Mouse (Mus musculus) midbrain, embryonic 14.5 days (tissue): ENCODE measurements around the gene Rerg. TPM values are rescaled to one million over a fixed set of nuclear protein-coding genes. Genes with fewer than 3 reads are reported as not detected.

ENCODE experiments used
- ATAC-seq: fragments of 200-750 bp; cut with Nextera tagmentation; 2 replicates; pipeline ENCODE4 v1.8.0; 2017; ENCODE audit warnings: moderate number of reproducible peaks, moderate library complexity; ENCODE audit not compliant: low FRiP score, low TSS enrichment
- DNase-seq: peaks from one replicate; pipeline ENCODE4 v3.0.0-alpha.2; 2015
- H3K27ac ChIP-seq: fragments of 300-500 bp; sonication (generic); replicated peaks from 2 replicates; pipeline ENCODE4 v1.5.1; 2014; ENCODE audit warnings: mild to moderate bottlenecking, low read depth, low read length, moderate library complexity
- H3K27me3 ChIP-seq: fragments of 300-500 bp; sonication (generic); 2 replicates; pipeline ENCODE4 v1.6.1; 2014; ENCODE audit warnings: low read length, control low read depth, mixed read lengths; ENCODE audit not compliant: control insufficient read depth, insufficient read depth
- H3K36me3 ChIP-seq: fragments of 300-500 bp; sonication (generic); 2 replicates; pipeline ENCODE4 v1.6.1; 2014; ENCODE audit warnings: low read length, control low read depth; ENCODE audit not compliant: control insufficient read depth, insufficient read depth
- H3K4me1 ChIP-seq: fragments of 300-500 bp; sonication (generic); 2 replicates; pipeline ENCODE4 v1.6.1; 2014; ENCODE audit warnings: mild to moderate bottlenecking, antibody characterized with exemption, low read length, control low read depth; ENCODE audit not compliant: control insufficient read depth, insufficient read depth
- H3K4me2 ChIP-seq: fragments of 300-500 bp; sonication (generic); 2 replicates; pipeline ENCODE4 v1.6.1; 2014; ENCODE audit warnings: mild to moderate bottlenecking, low read length, moderate library complexity
- H3K4me3 ChIP-seq: fragments of 300-500 bp; sonication (generic); replicated peaks from 2 replicates; pipeline ENCODE4 v1.5.1; 2014; ENCODE audit warnings: low read depth, low read length
- H3K9ac ChIP-seq: fragments of 300-500 bp; sonication (generic); replicated peaks from 2 replicates; pipeline ENCODE4 v1.6.1; 2014; ENCODE audit warnings: mild to moderate bottlenecking, low read length, moderate library complexity
- H3K9me3 ChIP-seq: fragments of 300-500 bp; sonication (generic); 2 replicates; pipeline ENCODE4 v1.6.1; 2016; ENCODE audit warnings: low read length, control low read depth, mixed read lengths; ENCODE audit not compliant: control insufficient read depth
- WGBS: fragments of 180-500 bp; shearing (Covaris S2); extraction: QIAGEN DNeasy Blood & Tissue Kit; methylation state at CpG from one replicate; pipeline ENCODE4 v1.1.7; 2014; 5-methylcytosine and 5-hydroxymethylcytosine counted together
- polyA plus RNA-seq: library from polyadenylated mRNA; unstranded; fragments of >200 nt; fragmentation: Nextera tagmentation; extraction: Ambion mirVana; gene quantifications from 2 replicates; pipeline ENCODE4 v1.2.1, GENCODE M21; 2014

Rerg gene
- polyA plus RNA-seq, 1 experiment from 2014 or later = 5.9 TPM

- WGBS = 90% methylated on average over 14 of the region's 14 CpGs
- Histone ChIP-seq H3K9ac (no peak overlapping the region), H3K9me3 (no peaks in the 10 kb centered on the region), H3K4me3 (no peak overlapping the region), H3K27me3 (no peaks in the 10 kb centered on the region), H3K4me2 (no peak overlapping the region), H3K27ac (no peak overlapping the region), H3K36me3 (no peaks in the 10 kb centered on the region), H3K4me1 (0 out of 2 replicates have a peak, but pooled peaks cover 4% of the 10 kb centered on the region)
- DNase-seq = no peak
- no peak for ATAC-seq
Measured at GRCm38 (mm10) chr6:137064786-137065185, 105.5 kb downstream of the Rerg start.

- ATAC-seq (no peak; the same call in 1 of the 2 replicates), DNase-seq (peak; percentile 42)
- no peaks in the 10 kb centered on the region for H3K36me3 ChIP-seq
- no peaks in the 10 kb centered on the region for H3K27me3 ChIP-seq
- 0 out of 2 replicates have a peak, but pooled peaks cover 4% of the 10 kb centered on the region for H3K4me1 ChIP-seq
- H3K9me3 ChIP-seq = no peaks in the 10 kb centered on the region
- H3K4me2 ChIP-seq = no peak overlapping the region
- no peak overlapping the region for H3K9ac ChIP-seq
- no peak overlapping the region for H3K4me3 ChIP-seq
- no peak overlapping the region for H3K27ac ChIP-seq
- 72% methylated on average over 10 of the region's 10 CpGs for WGBS
Measured at GRCm38 (mm10) chr6:137063239-137063940, 106.9 kb downstream of the Rerg start.

- no peak overlapping the region for H3K27ac ChIP-seq
- no peaks in the 10 kb centered on the region for H3K36me3 ChIP-seq
- no peaks in the 10 kb centered on the region for H3K27me3 ChIP-seq
- no peak overlapping the region for H3K4me3 ChIP-seq
- H3K4me1 ChIP-seq = 0 out of 2 replicates have a peak, but pooled peaks cover 4% of the 10 kb centered on the region
- 89% methylated on average over 18 of the region's 18 CpGs for WGBS
- H3K9ac ChIP-seq = no peak overlapping the region
- ATAC-seq = no peak
- DNase-seq = no peak
- no peaks in the 10 kb centered on the region for H3K9me3 ChIP-seq
- H3K4me2 ChIP-seq = no peak overlapping the region
Measured at GRCm38 (mm10) chr6:137061880-137062531, 108.3 kb downstream of the Rerg start.

- DNase-seq (no peak), ATAC-seq (no peak)
- Histone ChIP-seq H3K9ac (no peak overlapping the region), H3K27me3 (no peaks in the 10 kb centered on the region), H3K4me2 (no peak overlapping the region), H3K4me1 (0 out of 2 replicates have a peak, but pooled peaks cover 4% of the 10 kb centered on the region), H3K4me3 (no peak overlapping the region), H3K27ac (no peak overlapping the region), H3K9me3 (no peaks in the 10 kb centered on the region), H3K36me3 (no peaks in the 10 kb centered on the region)
- WGBS = 61% methylated on average over 5 of the region's 5 CpGs
Measured at GRCm38 (mm10) chr6:137060595-137060994, 109.7 kb downstream of the Rerg start.

- DNase-seq = no peak
- 90% methylated on average over 2 of the region's 2 CpGs for WGBS
- ATAC-seq = no peak
- no peaks in the 10 kb centered on the region for H3K36me3 ChIP-seq
- no peak overlapping the region for H3K27ac ChIP-seq
- H3K4me2 ChIP-seq = no peak overlapping the region
- no peaks in the 10 kb centered on the region for H3K27me3 ChIP-seq
- no peaks in the 10 kb centered on the region for H3K9me3 ChIP-seq
- no peak overlapping the region for H3K4me3 ChIP-seq
- H3K4me1 ChIP-seq = no peaks in the 10 kb centered on the region
- H3K9ac ChIP-seq = no peak overlapping the region
Measured at GRCm38 (mm10) chr6:137058257-137058656, 112.0 kb downstream of the Rerg start.

GRCm38 (mm10) chr6:137054073-137054472 lies 116.2 kb downstream of the Rerg start:
- ATAC-seq (no peak), DNase-seq (no peak)
- WGBS = 76% methylated on average over 2 of the region's 2 CpGs
- Histone ChIP-seq H3K9ac (no peak overlapping the region), H3K27me3 (no peaks in the 10 kb centered on the region), H3K4me1 (no peaks in the 10 kb centered on the region), H3K27ac (no peak overlapping the region), H3K4me2 (no peak overlapping the region), H3K36me3 (no peaks in the 10 kb centered on the region), H3K4me3 (no peak overlapping the region), H3K9me3 (no peaks in the 10 kb centered on the region)

- Histone ChIP-seq H3K27me3 (no peaks in the 10 kb centered on the region), H3K4me3 (no peak overlapping the region), H3K4me2 (no peak overlapping the region), H3K9ac (no peak overlapping the region), H3K9me3 (no peaks in the 10 kb centered on the region), H3K27ac (no peak overlapping the region), H3K4me1 (no peaks in the 10 kb centered on the region), H3K36me3 (no peaks in the 10 kb centered on the region)
- DNase-seq (peak; percentile 29), ATAC-seq (no peak)
- 82% methylated on average over 5 of the region's 5 CpGs for WGBS
Measured at GRCm38 (mm10) chr6:137053464-137053863, 116.8 kb downstream of the Rerg start.

GRCm38 (mm10) chr6:137053006-137053405 lies 117.3 kb downstream of the Rerg start:
- WGBS = 94% methylated on average over 9 of the region's 9 CpGs
- no peaks in the 10 kb centered on the region for H3K4me1 ChIP-seq
- no peak overlapping the region for H3K4me3 ChIP-seq
- no peaks in the 10 kb centered on the region for H3K27me3 ChIP-seq
- ATAC-seq (no peak), DNase-seq (no peak)
- H3K4me2 ChIP-seq = no peak overlapping the region
- H3K9me3 ChIP-seq = no peaks in the 10 kb centered on the region
- H3K9ac ChIP-seq = no peak overlapping the region
- H3K27ac ChIP-seq = no peak overlapping the region
- H3K36me3 ChIP-seq = no peaks in the 10 kb centered on the region

GRCm38 (mm10) chr6:137047036-137047435 lies 123.3 kb downstream of the Rerg start:
- no peaks in the 10 kb centered on the region for H3K9me3 ChIP-seq
- WGBS = 91% methylated on average over 11 of the region's 11 CpGs
- DNase-seq (no peak), ATAC-seq (no peak)
- H3K27ac ChIP-seq = no peak overlapping the region
- H3K4me1 ChIP-seq = no peaks in the 10 kb centered on the region
- H3K9ac ChIP-seq = no peak overlapping the region
- no peaks in the 10 kb centered on the region for H3K36me3 ChIP-seq
- no peaks in the 10 kb centered on the region for H3K27me3 ChIP-seq
- H3K4me3 ChIP-seq = no peak overlapping the region
- H3K4me2 ChIP-seq = no peak overlapping the region
